Mouse (Mus musculus) neural tube, embryonic 14.5 days (tissue): ENCODE results near the gene Tm9sf2. TPM values are rescaled to one million over a fixed set of nuclear protein-coding genes. Genes with fewer than 3 reads are reported as not detected.

Experiments used
- ATAC-seq: fragments of 200-750 bp; cut with Nextera tagmentation; 2 replicates; pipeline ENCODE4 v1.8.0; 2017; ENCODE audit warnings: low read depth, mild to moderate bottlenecking, moderate TSS enrichment, moderate library complexity
- H3K27ac ChIP-seq: fragments of 300-500 bp; sonication (generic); 2 replicates; pipeline ENCODE4 v1.5.1; 2014; ENCODE audit warnings: low read depth, mild to moderate bottlenecking, control low read depth, low read length, moderate library complexity, mixed read lengths
- H3K27me3 ChIP-seq: fragments of 300-500 bp; sonication (generic); 2 replicates; pipeline ENCODE4 v1.6.1; 2014; ENCODE audit warnings: low read length; ENCODE audit not compliant: control insufficient read depth, insufficient read depth
- H3K36me3 ChIP-seq: fragments of 300-500 bp; sonication (generic); 2 replicates; pipeline ENCODE4 v1.6.1; 2014; ENCODE audit warnings: low read length, mixed read lengths; ENCODE audit not compliant: control insufficient read depth, insufficient read depth
- H3K4me1 ChIP-seq: fragments of 300-500 bp; sonication (generic); 2 replicates; pipeline ENCODE4 v1.6.1; 2014; ENCODE audit warnings: low read length; ENCODE audit not compliant: control insufficient read depth, insufficient read depth
- H3K4me2 ChIP-seq: fragments of 300-500 bp; sonication (generic); 2 replicates; pipeline ENCODE4 v1.6.1; 2014; ENCODE audit warnings: mild to moderate bottlenecking, low read depth, low read length, control low read depth
- H3K4me3 ChIP-seq: fragments of 300-500 bp; sonication (generic); 2 replicates; pipeline ENCODE4 v1.5.1; 2014; ENCODE audit warnings: low read depth, low read length, control low read depth, mixed read lengths
- H3K9ac ChIP-seq: fragments of 300-500 bp; sonication (generic); replicated peaks from 2 replicates; pipeline ENCODE4 v1.6.1; 2014; ENCODE audit warnings: low read depth, mild to moderate bottlenecking, control low read depth, low read length, mixed read lengths
- H3K9me3 ChIP-seq: fragments of 300-500 bp; sonication (generic); 2 replicates; pipeline ENCODE4 v1.6.1; 2016; ENCODE audit warnings: low read length; ENCODE audit not compliant: control insufficient read depth
- WGBS: fragments of 180-500 bp; shearing (Covaris S2); extraction: QIAGEN DNeasy Blood & Tissue Kit; methylation state at CpG from one replicate; pipeline ENCODE4 v1.1.7; 2014; 5-methylcytosine and 5-hydroxymethylcytosine counted together
- polyA plus RNA-seq: library from polyadenylated mRNA; unstranded; fragments of >200 nt; fragmentation: Nextera tagmentation; extraction: Ambion mirVana; gene quantifications from 2 replicates; pipeline ENCODE4 v1.2.1, GENCODE M21; 2014

Tm9sf2 gene
- polyA plus RNA-seq, 1 experiment from 2014 or later, result 106 TPM

DNA sequence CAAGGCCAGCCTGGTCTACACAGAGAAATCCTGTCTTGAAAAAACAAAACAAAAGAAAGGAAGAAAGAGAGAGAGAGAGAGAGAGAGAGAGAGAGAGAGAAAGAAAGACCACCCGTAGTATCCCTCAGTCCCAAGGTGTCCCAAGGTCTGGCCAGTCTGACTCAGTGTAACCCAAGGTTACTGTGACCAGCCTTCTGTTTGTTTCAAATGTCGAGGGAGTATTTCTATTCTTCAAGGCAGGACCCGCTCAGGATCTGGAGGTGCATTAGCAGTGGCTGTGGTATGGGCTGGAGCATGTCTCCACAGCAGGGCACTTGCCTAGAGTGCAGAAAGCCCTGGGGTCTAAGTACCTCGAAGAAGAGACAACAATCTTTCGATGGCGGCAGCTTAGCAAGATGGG lies 90.0 kb downstream of the Tm9sf2 start:
- no peaks in the 10 kb centered on the region for H3K36me3 ChIP-seq
- no peak for ATAC-seq
- no peak overlapping the region for H3K4me3 ChIP-seq
- H3K4me2 ChIP-seq, result no peak overlapping the region
- H3K27me3 ChIP-seq, result no peaks in the 10 kb centered on the region
- no peak overlapping the region for H3K27ac ChIP-seq
- no peaks in the 10 kb centered on the region for H3K4me1 ChIP-seq
- H3K9me3 ChIP-seq, result no peaks in the 10 kb centered on the region
- 87% methylated on average over 6 of the region's 6 CpGs for WGBS
- no peak overlapping the region for H3K9ac ChIP-seq

DNA sequence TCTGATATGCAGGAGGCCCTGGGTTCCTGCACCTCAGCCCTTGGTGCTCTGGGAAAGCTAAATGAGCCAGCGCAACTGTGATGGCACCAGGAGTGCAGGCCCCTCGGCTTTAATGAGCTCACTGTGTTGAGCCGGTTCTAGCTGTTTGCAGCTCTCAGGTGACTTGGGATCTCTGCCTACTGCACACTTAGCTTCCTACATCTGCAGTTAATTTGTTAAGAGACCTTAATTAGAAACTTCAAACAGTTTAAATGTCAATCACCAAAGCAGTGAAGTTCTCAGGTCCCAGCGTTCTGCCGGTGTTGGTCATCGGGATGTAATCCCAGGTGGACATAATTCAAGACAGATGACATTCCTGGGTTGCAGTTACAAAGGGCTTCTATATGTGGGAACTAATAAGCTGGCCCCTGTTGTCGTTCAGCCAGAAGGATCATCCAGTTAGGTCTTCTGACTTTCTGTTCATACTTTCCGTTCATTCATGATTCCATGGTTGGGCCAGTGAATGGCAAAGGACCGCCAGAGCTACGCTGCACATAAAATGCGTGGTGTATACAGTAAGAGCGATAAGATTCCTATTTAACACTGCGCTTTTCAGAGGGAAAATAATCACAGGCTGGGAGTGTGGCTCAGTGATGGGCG lies 93.5 kb downstream of the Tm9sf2 start:
- Histone ChIP-seq H3K9ac (no peak overlapping the region), H3K9me3 (no peaks in the 10 kb centered on the region), H3K4me3 (no peak overlapping the region), H3K27me3 (no peaks in the 10 kb centered on the region), H3K36me3 (no peaks in the 10 kb centered on the region), H3K27ac (no peak overlapping the region), H3K4me2 (no peak overlapping the region), H3K4me1 (no peaks in the 10 kb centered on the region)
- no peak for ATAC-seq
- 86% methylated on average over 14 of the region's 14 CpGs for WGBS

DNA sequence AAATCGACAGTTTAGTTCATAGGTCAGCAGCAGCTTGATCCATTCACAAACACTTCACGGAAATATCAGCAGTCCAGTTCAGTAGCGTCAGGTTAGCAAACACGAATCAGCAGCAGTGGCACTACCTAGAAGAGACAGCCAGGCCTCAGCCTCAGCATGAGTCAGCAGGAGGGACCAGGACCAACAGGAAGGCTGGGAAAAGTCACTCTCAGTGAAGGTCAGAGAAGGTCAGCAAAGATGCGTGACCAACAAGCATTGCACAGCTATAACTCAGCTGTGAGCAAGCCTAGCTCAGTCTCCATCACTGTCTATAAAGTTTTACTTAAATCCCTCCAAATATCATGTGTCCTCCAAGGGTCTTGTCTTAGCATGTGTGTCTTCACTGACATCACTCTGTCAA lies 102.3 kb downstream of the Tm9sf2 start:
- Histone ChIP-seq H3K9me3 (no peaks in the 10 kb centered on the region), H3K4me3 (no peak overlapping the region), H3K36me3 (no peaks in the 10 kb centered on the region), H3K4me1 (no peaks in the 10 kb centered on the region), H3K27me3 (no peaks in the 10 kb centered on the region), H3K4me2 (no peak overlapping the region), H3K9ac (no peak overlapping the region), H3K27ac (no peak overlapping the region)
- 82% methylated on average over 5 of the region's 5 CpGs for WGBS
- no peak for ATAC-seq

Other genes starting within 250 kb of the Tm9sf2 start
- gene Ubac2, start 228.4 kb upstream of the Tm9sf2 start, polyA plus RNA-seq, result 48.7 and 59.9 TPM in 2 replicates
- gene Gpr18, start 191.3 kb upstream of the Tm9sf2 start, polyA plus RNA-seq, result 0.54 TPM in 1 of 2 replicates, not detected in the other
- 0.59 and 1.1 TPM in 2 replicates for gene Gpr183, start 141.8 kb upstream of the Tm9sf2 start, polyA plus RNA-seq
- not detected in 2 replicates for gene Timm8a2, start 72.4 kb upstream of the Tm9sf2 start, polyA plus RNA-seq
- gene Clybl, start 74.7 kb downstream of the Tm9sf2 start, polyA plus RNA-seq, result 9.1 and 10.8 TPM in 2 replicates